Mouse (Mus musculus) lung, adult 2 months (tissue): ENCODE data around the gene Rtn4r. TPM values are rescaled to one million over a fixed set of nuclear protein-coding genes. Genes with fewer than 3 reads are reported as not detected.

Experiments used
- DNase-seq: peaks from one replicate; pipeline ENCODE4 v3.0.0; 2022
- H3K4me1 ChIP-seq: fragments of 200-500 bp; 2 replicates; pipeline ENCODE4 v1.6.1; 2011; ENCODE audit warnings: low read length; ENCODE audit not compliant: control insufficient read depth, insufficient read depth
- H3K4me3 ChIP-seq: fragments of 200-500 bp; replicated peaks from 2 replicates; pipeline ENCODE3; 2011; ENCODE audit warnings: low read depth, mild to moderate bottlenecking, control low read depth, low read length; ENCODE audit errors: extremely low read depth
- CTCF ChIP-seq: fragments of 200-500 bp; IDR thresholded peaks from 2 replicates; pipeline ENCODE4 v1.5.1; 2011; ENCODE audit warnings: mild to moderate bottlenecking, low read length, control low read depth; ENCODE audit not compliant: insufficient read depth
- POLR2A ChIP-seq: fragments of 200-500 bp; IDR thresholded peaks from 2 replicates; pipeline ENCODE4 v1.6.1; 2011; ENCODE audit warnings: low read depth, mild to moderate bottlenecking, control low read depth, low read length, borderline replicate concordance; ENCODE audit errors: extremely low read depth
- WGBS: fragments of 180-500 bp; shearing (Covaris S2); methylation state at CpG from one replicate; pipeline ENCODE4 v1.1.7; 2018; 5-methylcytosine and 5-hydroxymethylcytosine counted together
- polyA plus RNA-seq: library from polyadenylated mRNA; depleted of rRNA; stranded (reverse); fragments of >200 nt; gene quantifications from 2 replicates; pipeline ENCODE4 v1.2.3, GENCODE M21; 2012

The Rtn4r gene
- polyA plus RNA-seq, 1 experiment, result 1.1 TPM

- TF ChIP-seq CTCF (no peak), POLR2A (no peak)
- 71% methylated on average over 6 of the region's 6 CpGs for WGBS
- H3K4me3 ChIP-seq, result no peak overlapping the region
- DNase-seq, result no peak
- H3K4me1 ChIP-seq, result no peaks in the 10 kb centered on the region
Measured at GRCm38 (mm10) chr16:18166613-18167190, 39.3 kb downstream of the Rtn4r start.

GRCm38 (mm10) chr16:18169156-18169555 is 41.7 kb downstream of the Rtn4r start:
- TF ChIP-seq CTCF (no peak), POLR2A (no peak)
- WGBS, result 55% methylated on average over 5 of the region's 5 CpGs
- H3K4me3 ChIP-seq, result no peak overlapping the region
- H3K4me1 ChIP-seq, result no peaks in the 10 kb centered on the region
- DNase-seq, result no peak

- TF ChIP-seq CTCF (no peak), POLR2A (no peak)
- 88% methylated on average over 3 of the region's 3 CpGs for WGBS
- no peak for DNase-seq
- Histone ChIP-seq H3K4me3 (no peak overlapping the region), H3K4me1 (no peaks in the 10 kb centered on the region)
Measured at GRCm38 (mm10) chr16:18169776-18170175, 42.3 kb downstream of the Rtn4r start.

GRCm38 (mm10) chr16:18172266-18172855 is 44.9 kb downstream of the Rtn4r start:
- Histone ChIP-seq H3K4me3 (no peak overlapping the region), H3K4me1 (no peaks in the 10 kb centered on the region)
- peak; percentile 76 for DNase-seq
- 9% methylated on average over 7 of the region's 7 CpGs for WGBS
- TF ChIP-seq CTCF (peak; percentile 94), POLR2A (no peak)

- no peak overlapping the region for H3K4me3 ChIP-seq
- no peaks in the 10 kb centered on the region for H3K4me1 ChIP-seq
- WGBS, result 73% methylated on average over 9 of the region's 9 CpGs
- DNase-seq, result no peak
- TF ChIP-seq POLR2A, result no peak
- TF ChIP-seq CTCF, result no peak
Measured at GRCm38 (mm10) chr16:18173231-18173630, 45.8 kb downstream of the Rtn4r start.

GRCm38 (mm10) chr16:18173788-18174187 is 46.3 kb downstream of the Rtn4r start:
- DNase-seq, result no peak
- TF ChIP-seq POLR2A, result no peak
- TF ChIP-seq CTCF, result no peak
- WGBS, result 72% methylated on average over 11 of the region's 11 CpGs
- Histone ChIP-seq H3K4me1 (no peaks in the 10 kb centered on the region), H3K4me3 (no peak overlapping the region)

GRCm38 (mm10) chr16:18175817-18176541 is 48.5 kb downstream of the Rtn4r start:
- no peak for DNase-seq
- TF ChIP-seq POLR2A, result no peak
- TF ChIP-seq CTCF, result no peak
- H3K4me3 ChIP-seq, result no peak overlapping the region
- WGBS, result 34% methylated on average over 6 of the region's 6 CpGs
- H3K4me1 ChIP-seq, result no peaks in the 10 kb centered on the region

- DNase-seq, result no peak
- no peaks in the 10 kb centered on the region for H3K4me1 ChIP-seq
- TF ChIP-seq CTCF, result no peak
- H3K4me3 ChIP-seq, result no peak overlapping the region
- 80% methylated on average over 4 of the region's 4 CpGs for WGBS
Measured at GRCm38 (mm10) chr16:18176758-18177157, 49.3 kb downstream of the Rtn4r start.

GRCm38 (mm10) chr16:18179591-18179990 is 52.1 kb downstream of the Rtn4r start:
- DNase-seq, result no peak
- 27% methylated on average over 2 of the region's 2 CpGs for WGBS
- Histone ChIP-seq H3K4me1 (no peaks in the 10 kb centered on the region), H3K4me3 (no peak overlapping the region)
- TF ChIP-seq POLR2A (no peak), CTCF (no peak)

- WGBS, result 46% methylated on average over 10 of the region's 10 CpGs
- TF ChIP-seq CTCF, result no peak
- no peak for TF ChIP-seq POLR2A
- H3K4me3 ChIP-seq, result no peak overlapping the region
- DNase-seq, result no peak
- no peaks in the 10 kb centered on the region for H3K4me1 ChIP-seq
Measured at GRCm38 (mm10) chr16:18181398-18181797, 54.0 kb downstream of the Rtn4r start.
